Mouse (Mus musculus): ENCODE measurements at regions not wholly inside any gene's neighbourhood (a gene's known extent, or its start where the extent isn't known, plus 50 kb on each side); places are given as distances from the start of the nearest gene placed in this dataset.

DNA sequence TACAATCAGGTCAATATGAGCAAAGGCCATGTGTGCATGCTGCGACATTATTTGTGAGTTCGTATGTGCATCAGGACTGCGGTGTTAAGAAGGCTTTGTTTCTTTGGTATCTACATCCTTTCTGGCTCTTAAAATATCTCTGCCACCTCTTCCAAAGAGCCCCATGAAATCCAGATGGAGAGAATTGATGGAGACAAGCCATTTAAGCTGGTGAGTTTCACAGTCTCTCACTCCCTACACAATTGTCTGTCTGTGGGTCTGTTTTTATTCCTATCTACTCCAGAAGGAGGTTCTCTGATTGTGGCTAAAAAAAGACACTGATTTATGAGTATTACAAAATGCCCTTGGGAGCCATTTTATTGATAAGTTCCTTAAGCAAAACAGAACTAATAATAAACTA lies 408.4 kb upstream of the Adgrl3 start:
- Histone ChIP-seq H3K4me1 (ENCODE audit: control insufficient read depth, insufficient read depth, low read length) (no peaks in the 10 kb centered on the region), H3K27me3 (ENCODE audit: control insufficient read depth, insufficient read depth, low read length) (no peaks in the 10 kb centered on the region), H3K4me3 (no peak overlapping the region), H3K36me3 (ENCODE audit: control insufficient read depth, insufficient read depth, low read length) (no peaks in the 10 kb centered on the region), H3K79me2 (replicated peaks; ENCODE audit: control insufficient read depth, insufficient read depth, low read length) (no peaks in the 10 kb centered on the region), H3K27ac (no peak overlapping the region), H3K9ac (ENCODE audit: low read depth, low read length) (no peak overlapping the region)
- intact Hi-C loops (cut with DNase I): no loop called here
- DNase-seq: no peak
- no peak for TF ChIP-seq POLR2A (IDR thresholded peaks at IDR 0.05; ENCODE audit: insufficient read depth, low read depth, low read length)
- no peak for TF ChIP-seq CTCF (IDR thresholded peaks at IDR 0.05)
- no peak for TF ChIP-seq EP300 (IDR thresholded peaks at IDR 0.05; ENCODE audit: insufficient read depth, low read depth, low read length)
- 85% methylated on average over 3 of the region's 3 CpGs for WGBS

DNA sequence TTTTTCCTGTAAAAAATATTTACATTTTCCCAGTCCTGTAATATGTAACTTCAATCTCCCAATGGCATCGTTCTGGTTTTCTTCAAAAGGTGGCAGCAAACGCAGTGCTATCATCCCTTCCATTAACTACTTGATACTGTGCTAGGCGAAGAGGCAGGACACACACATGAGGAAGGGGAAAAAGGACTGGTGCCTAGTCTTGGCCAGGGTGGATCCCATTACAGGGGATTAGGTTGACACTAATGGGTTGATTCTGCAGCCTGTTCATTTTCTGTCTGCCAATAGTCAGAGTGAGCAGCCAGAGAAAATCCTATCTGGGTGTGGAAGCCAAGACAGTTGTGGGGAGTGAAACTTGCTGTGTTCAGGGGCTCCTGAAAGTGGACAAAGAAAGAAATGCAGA lies 392.7 kb upstream of the Adgrl3 start:
- Histone ChIP-seq H3K27ac (no peak overlapping the region), H3K9ac (ENCODE audit: low read depth, low read length) (no peak overlapping the region), H3K79me2 (replicated peaks; ENCODE audit: control insufficient read depth, insufficient read depth, low read length) (no peaks in the 10 kb centered on the region), H3K4me1 (ENCODE audit: control insufficient read depth, insufficient read depth, low read length) (no peaks in the 10 kb centered on the region), H3K4me3 (no peak overlapping the region), H3K27me3 (ENCODE audit: control insufficient read depth, insufficient read depth, low read length) (no peaks in the 10 kb centered on the region), H3K36me3 (ENCODE audit: control insufficient read depth, insufficient read depth, low read length) (no peaks in the 10 kb centered on the region)
- WGBS: 55% methylated on average over 3 of the region's 3 CpGs
- intact Hi-C loops (cut with DNase I): no loop called here
- TF ChIP-seq EP300 (IDR thresholded peaks at IDR 0.05; ENCODE audit: insufficient read depth, low read depth, low read length): no peak
- no peak for TF ChIP-seq POLR2A (IDR thresholded peaks at IDR 0.05; ENCODE audit: insufficient read depth, low read depth, low read length)
- TF ChIP-seq CTCF (IDR thresholded peaks at IDR 0.05): peak; percentile 19; the same call in 1 of the 2 replicates
- no peak for DNase-seq

DNA sequence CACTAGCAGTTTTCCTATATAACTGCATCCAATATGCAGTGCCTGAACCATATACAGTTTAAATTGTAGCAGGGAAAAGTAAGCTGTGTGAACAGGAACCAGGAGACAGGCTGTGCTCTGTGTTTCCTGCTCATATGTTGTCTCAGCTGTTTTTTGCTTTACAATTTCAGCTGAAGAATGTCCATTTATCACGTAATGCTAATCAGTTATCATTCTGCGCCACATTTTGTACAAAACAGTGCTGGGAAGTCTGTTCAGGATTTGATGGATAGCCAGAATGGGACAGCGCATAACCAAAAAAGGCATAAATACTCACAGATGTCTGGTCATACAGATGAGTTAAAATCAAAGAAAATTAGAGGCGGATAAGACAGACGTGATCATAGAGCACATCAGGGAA lies 360.9 kb upstream of the Adgrl3 start:
- no peak for DNase-seq
- no peaks in the 10 kb centered on the region for H3K27me3 ChIP-seq (ENCODE audit: control insufficient read depth, insufficient read depth, low read length)
- WGBS: 37% methylated on average over 5 of the region's 5 CpGs
- H3K27ac ChIP-seq: no peak overlapping the region
- H3K79me2 ChIP-seq (replicated peaks; ENCODE audit: control insufficient read depth, insufficient read depth, low read length): no peaks in the 10 kb centered on the region
- H3K4me3 ChIP-seq: no peak overlapping the region
- no peaks in the 10 kb centered on the region for H3K4me1 ChIP-seq (ENCODE audit: control insufficient read depth, insufficient read depth, low read length)
- intact Hi-C loops (cut with DNase I): no loop called here
- no peaks in the 10 kb centered on the region for H3K36me3 ChIP-seq (ENCODE audit: control insufficient read depth, insufficient read depth, low read length)
- H3K9ac ChIP-seq (ENCODE audit: low read depth, low read length): no peak overlapping the region
- TF ChIP-seq CTCF (IDR thresholded peaks at IDR 0.05): no peak
- TF ChIP-seq EP300 (IDR thresholded peaks at IDR 0.05; ENCODE audit: insufficient read depth, low read depth, low read length): no peak
- no peak for TF ChIP-seq POLR2A (IDR thresholded peaks at IDR 0.05; ENCODE audit: insufficient read depth, low read depth, low read length)

DNA sequence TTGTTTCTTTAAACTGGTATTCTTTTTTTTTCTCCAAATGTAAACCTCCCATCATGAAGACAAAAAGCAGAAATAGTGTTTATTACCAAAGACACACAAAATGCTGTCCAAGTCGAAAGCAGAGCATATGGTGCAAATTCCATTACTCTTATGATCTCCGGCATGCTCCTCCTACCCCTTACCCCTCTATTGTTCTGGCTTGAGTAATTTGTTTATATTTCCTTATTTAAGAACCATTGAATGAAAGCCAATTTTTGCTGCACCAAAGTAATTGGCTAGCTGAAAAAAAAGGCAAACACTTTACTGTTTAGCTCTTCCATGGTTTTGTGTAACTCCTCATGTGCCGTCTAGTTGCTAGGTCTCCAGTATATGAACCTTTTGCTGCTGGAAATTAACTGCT lies 360.4 kb upstream of the Adgrl3 start:
- DNase-seq: no peak

DNA sequence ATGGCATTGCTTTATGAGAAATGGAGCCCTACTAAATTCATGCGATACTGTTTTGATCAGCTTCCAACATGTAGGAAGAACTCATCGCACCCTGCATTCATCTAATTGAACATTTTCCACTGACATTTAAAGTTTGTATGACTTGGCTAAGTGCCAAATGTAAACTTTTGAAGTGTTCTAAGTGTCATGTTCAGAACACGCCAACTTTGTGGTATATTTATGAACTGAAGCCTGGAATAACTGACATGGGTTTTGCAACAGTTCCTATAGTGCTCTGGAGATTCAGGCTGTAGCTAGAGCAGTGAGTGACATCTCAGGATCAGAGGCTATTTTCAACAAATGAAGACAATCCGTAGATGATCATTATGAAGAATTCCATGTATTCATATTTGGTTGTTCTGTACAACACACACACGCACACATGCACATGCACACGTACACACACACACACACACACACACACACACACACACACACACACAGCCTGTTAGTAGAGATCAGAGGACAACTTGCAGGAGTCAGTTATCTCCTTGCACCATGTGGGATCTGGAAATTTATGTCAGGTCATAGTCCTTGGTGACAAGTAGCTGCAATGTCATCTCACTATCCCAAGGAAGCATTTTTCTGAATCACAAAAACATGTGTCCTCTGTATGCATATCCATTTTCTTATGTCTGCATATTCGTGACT lies 349.5 kb upstream of the Adgrl3 start:
- H3K9ac ChIP-seq (ENCODE audit: low read depth, low read length): no peak overlapping the region
- no peak overlapping the region for H3K4me3 ChIP-seq
- no peaks in the 10 kb centered on the region for H3K79me2 ChIP-seq (replicated peaks; ENCODE audit: control insufficient read depth, insufficient read depth, low read length)
- H3K27me3 ChIP-seq (ENCODE audit: control insufficient read depth, insufficient read depth, low read length): no peaks in the 10 kb centered on the region
- TF ChIP-seq CTCF (IDR thresholded peaks at IDR 0.05): no peak
- no peak for TF ChIP-seq POLR2A (IDR thresholded peaks at IDR 0.05; ENCODE audit: insufficient read depth, low read depth, low read length)
- H3K4me1 ChIP-seq (ENCODE audit: control insufficient read depth, insufficient read depth, low read length): no peaks in the 10 kb centered on the region
- WGBS: 71% methylated on average over 7 of the region's 7 CpGs
- no peak for DNase-seq
- no peak overlapping the region for H3K27ac ChIP-seq
- H3K36me3 ChIP-seq (ENCODE audit: control insufficient read depth, insufficient read depth, low read length): no peaks in the 10 kb centered on the region
- intact Hi-C loops (cut with DNase I): no loop called here

More for the DNA sequence above, 360.4 kb upstream of the Adgrl3 start:
- WGBS: 37% methylated on average over 3 of the region's 3 CpGs
- Histone ChIP-seq H3K4me3 (no peak overlapping the region), H3K36me3 (ENCODE audit: control insufficient read depth, insufficient read depth, low read length) (no peaks in the 10 kb centered on the region), H3K27ac (no peak overlapping the region), H3K4me1 (ENCODE audit: control insufficient read depth, insufficient read depth, low read length) (no peaks in the 10 kb centered on the region), H3K9ac (ENCODE audit: low read depth, low read length) (no peak overlapping the region), H3K79me2 (replicated peaks; ENCODE audit: control insufficient read depth, insufficient read depth, low read length) (no peaks in the 10 kb centered on the region), H3K27me3 (ENCODE audit: control insufficient read depth, insufficient read depth, low read length) (no peaks in the 10 kb centered on the region)
- intact Hi-C loops (cut with DNase I): no loop called here
- TF ChIP-seq EP300 (IDR thresholded peaks at IDR 0.05; ENCODE audit: insufficient read depth, low read depth, low read length) (no peak), CTCF (IDR thresholded peaks at IDR 0.05) (no peak), POLR2A (IDR thresholded peaks at IDR 0.05; ENCODE audit: insufficient read depth, low read depth, low read length) (no peak)

DNA sequence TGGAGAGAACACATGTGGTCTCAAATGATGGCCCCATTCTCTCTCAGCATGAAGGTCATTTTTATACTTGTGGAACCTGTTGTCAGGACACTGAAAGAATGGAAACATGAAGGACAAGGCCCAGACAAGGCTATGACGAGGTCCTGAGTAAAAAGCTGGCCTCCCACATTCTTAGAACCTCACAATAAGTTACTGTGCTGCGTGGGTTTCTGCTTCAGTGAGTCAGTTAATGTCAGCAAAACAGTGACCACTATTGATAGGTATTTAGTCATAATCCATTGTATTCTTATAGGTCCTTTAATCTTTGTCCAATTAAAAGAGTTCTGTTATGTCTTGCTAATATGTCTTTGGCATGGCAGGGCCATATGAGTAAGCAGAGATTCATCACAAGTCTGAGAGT lies 336.5 kb upstream of the Adgrl3 start:
- H3K36me3 ChIP-seq (ENCODE audit: control insufficient read depth, insufficient read depth, low read length): no peaks in the 10 kb centered on the region
- H3K9ac ChIP-seq (ENCODE audit: low read depth, low read length): no peak overlapping the region
- H3K4me1 ChIP-seq (ENCODE audit: control insufficient read depth, insufficient read depth, low read length): no peaks in the 10 kb centered on the region
- intact Hi-C loops (cut with DNase I): no loop called here
- no peak overlapping the region for H3K27ac ChIP-seq
- 71% methylated on average over 2 of the region's 2 CpGs for WGBS
- TF ChIP-seq POLR2A (IDR thresholded peaks at IDR 0.05; ENCODE audit: insufficient read depth, low read depth, low read length): no peak
- no peak for TF ChIP-seq EP300 (IDR thresholded peaks at IDR 0.05; ENCODE audit: insufficient read depth, low read depth, low read length)
- no peak for TF ChIP-seq CTCF (IDR thresholded peaks at IDR 0.05)
- H3K79me2 ChIP-seq (replicated peaks; ENCODE audit: control insufficient read depth, insufficient read depth, low read length): no peaks in the 10 kb centered on the region
- no peak for DNase-seq
- no peaks in the 10 kb centered on the region for H3K27me3 ChIP-seq (ENCODE audit: control insufficient read depth, insufficient read depth, low read length)
- H3K4me3 ChIP-seq: no peak overlapping the region

All from heart, adult 2 months (tissue).